Mouse (Mus musculus) spleen, postnatal 14 days (tissue): Measurements from ENCODE around the gene Yy1.

Source experiments
- DNase-seq, 2 experiments: peaks; one replicate each; pipeline ENCODE4 v3.0.0; 2021 to 2022; ENCODE audit warnings: low spot score in 2 of 2

Gene Yy1

GRCm38 (mm10) chr12:108857109-108857508, 64.3 kb downstream of the Yy1 start:
- DNase-seq: no peak

GRCm38 (mm10) chr12:108857589-108858184, 64.9 kb downstream of the Yy1 start:
- no peak for DNase-seq

- DNase-seq: no peak
Observed at GRCm38 (mm10) chr12:108858486-108858885, 65.7 kb downstream of the Yy1 start.

GRCm38 (mm10) chr12:108865007-108865494, 72.3 kb downstream of the Yy1 start:
- DNase-seq: no peak

GRCm38 (mm10) chr12:108869575-108869974, 76.8 kb downstream of the Yy1 start:
- no peak for DNase-seq
